Mouse (Mus musculus): Measurements from ENCODE around the gene 2200002D01Rik.

- TF ChIP-seq CTCF (IDR thresholded peaks at IDR 0.05; ENCODE audit: borderline replicate concordance, extremely low read depth, insufficient read depth, insufficient read length) (no peak), POLR2A (IDR thresholded peaks at IDR 0.05; ENCODE audit: borderline replicate concordance, extremely low read depth, insufficient read depth, insufficient read length, poor library complexity, severe bottlenecking) (no peak)
Measured at GRCm38 (mm10) chr7:29225520-29225919, 22.7 kb downstream of the 2200002D01Rik start.

All from brain, embryonic 14.5 days (tissue).